Comparison of ENCODE assay signal across 8 mouse cellular contexts in the genomic region with DNA sequence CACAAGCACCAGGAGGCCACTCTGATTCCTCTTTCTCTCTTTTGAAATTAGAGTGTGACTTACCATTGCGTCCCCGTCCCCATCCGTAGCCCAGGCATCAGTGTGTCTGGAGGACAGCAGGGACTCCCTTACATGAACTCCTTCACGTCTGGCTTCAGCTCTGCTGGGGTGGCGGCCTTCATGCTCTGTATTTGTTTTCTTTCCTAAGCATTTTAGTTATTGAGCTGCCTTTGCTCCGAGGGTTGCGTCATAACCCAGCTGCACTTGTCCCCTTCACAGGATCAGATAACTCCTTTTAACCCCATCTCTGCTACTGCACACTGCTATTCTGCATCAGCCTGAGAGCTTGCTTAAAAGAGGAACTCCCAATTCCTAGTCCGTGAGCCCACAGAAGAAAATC. TPM values are rescaled to one million over a fixed set of nuclear protein-coding genes. Genes with fewer than 3 reads are reported as not detected.
DNase-seq lines count a peak whose midpoint lies in the region; ATAC-seq and TF ChIP-seq lines count a peak whose summit lies in the region.

No protein-coding gene starts in this region.

- no peaks in the 10 kb centered on the region for H3K36me3 ChIP-seq in embryonic facial prominence, embryonic 11.5 days (replicated peaks; ENCODE audit: control insufficient read depth, insufficient read depth, low read depth, low read length)
- H3K36me3 ChIP-seq in liver, embryonic 15.5 days (replicated peaks) = no peaks in the 10 kb centered on the region
- no peaks in the 10 kb centered on the region for H3K36me3 ChIP-seq in forebrain, postnatal 0 days (ENCODE audit: insufficient read depth)

- no peak overlapping the region for H3K4me3 ChIP-seq in layer of hippocampus, adult 2 months
- H3K4me3 ChIP-seq in embryonic facial prominence, embryonic 11.5 days (ENCODE audit: low read depth, low read length) = no peak overlapping the region
- peak overlapping the region; percentile 38 for H3K4me3 ChIP-seq in liver, embryonic 15.5 days (replicated peaks)
- no peak overlapping the region for H3K4me3 ChIP-seq in forebrain, postnatal 0 days (ENCODE audit: low read depth, low read length)

- no peak for TF ChIP-seq CTCF in layer of hippocampus, adult 2 months (conservative IDR thresholded peaks at IDR 0.05)
- no peak for TF ChIP-seq CTCF in forebrain, postnatal 0 days (IDR thresholded peaks at IDR 0.05; ENCODE audit: low read depth)

- H3K4me1 ChIP-seq in embryonic facial prominence, embryonic 11.5 days (ENCODE audit: control insufficient read depth, insufficient read depth, low read length) = no peaks in the 10 kb centered on the region
- peaks cover 32% of the 10 kb centered on the region for H3K4me1 ChIP-seq in liver, embryonic 15.5 days (replicated peaks)
- H3K4me1 ChIP-seq in forebrain, postnatal 0 days (ENCODE audit: insufficient read depth) = no peaks in the 10 kb centered on the region

- no peak overlapping the region for H3K9ac ChIP-seq in embryonic facial prominence, embryonic 11.5 days (replicated peaks; ENCODE audit: low read length)
- no peak overlapping the region for H3K9ac ChIP-seq in liver, embryonic 15.5 days
- H3K9ac ChIP-seq in forebrain, postnatal 0 days = no peak overlapping the region

- WGBS in embryonic facial prominence, embryonic 11.5 days = 53% methylated on average over 8 of the region's 8 CpGs
- whole genome bisulfite sequencing in liver, embryonic 15.5 days (ENCODE audit: insufficient replicate concordance) = 20% methylated on average over 8 of the region's 8 CpGs
- WGBS in forebrain, postnatal 0 days = 78% methylated on average over 8 of the region's 8 CpGs

- peak overlapping the region; percentile 67; the same call in 1 of the 2 replicates for H3K27ac ChIP-seq in layer of hippocampus, adult 2 months
- H3K27ac ChIP-seq in embryonic facial prominence, embryonic 11.5 days (replicated peaks; ENCODE audit: low read depth, low read length) = no peak overlapping the region
- peak overlapping the region; percentile 48 for H3K27ac ChIP-seq in liver, embryonic 15.5 days (replicated peaks)
- H3K27ac ChIP-seq in forebrain, postnatal 0 days (ENCODE audit: low read depth, low read length) = no peak overlapping the region

- ATAC-seq in embryonic facial prominence, embryonic 11.5 days (replicated peaks; ENCODE audit: insufficient number of reproducible peaks, low FRiP score, low TSS enrichment, low read depth) = no peak
- ATAC-seq in liver, embryonic 15.5 days (ENCODE audit: insufficient read depth) = peak; percentile 56
- no peak for ATAC-seq in forebrain, postnatal 0 days

- H3K27me3 ChIP-seq in embryonic facial prominence, embryonic 11.5 days (ENCODE audit: control insufficient read depth, insufficient read depth, low read length) = no peaks in the 10 kb centered on the region
- H3K27me3 ChIP-seq in liver, embryonic 15.5 days = no peaks in the 10 kb centered on the region
- H3K27me3 ChIP-seq in forebrain, postnatal 0 days (ENCODE audit: insufficient read depth, low read length) = no peaks in the 10 kb centered on the region

- DNase-seq in layer of hippocampus, adult 2 months (ENCODE audit: low spot score in 2 of 2) = no peak
- no peak for DNase-seq in layer of hippocampus, adult 11-12 months (ENCODE audit: low spot score)
- DNase-seq in embryonic facial prominence, embryonic 11.5 days (ENCODE audit: low spot score) = peak; percentile 15
- DNase-seq in thymus, postnatal 25 days = peak; percentile 45
- no peak for DNase-seq in forebrain, postnatal 0 days
- DNase-seq in left cerebral cortex, adult 9 months (ENCODE audit: low spot score in 2 of 2) = no peak
- DNase-seq in layer of hippocampus, postnatal 36 days = no peak

- no peak overlapping the region for H3K4me2 ChIP-seq in embryonic facial prominence, embryonic 11.5 days (ENCODE audit: low read depth, low read length)
- peak overlapping the region; percentile 43 for H3K4me2 ChIP-seq in liver, embryonic 15.5 days
- no peak overlapping the region for H3K4me2 ChIP-seq in forebrain, postnatal 0 days (ENCODE audit: low read depth)

- H3K9me3 ChIP-seq in embryonic facial prominence, embryonic 11.5 days (replicated peaks; ENCODE audit: control insufficient read depth, low read length) = no peaks in the 10 kb centered on the region
- no peaks in the 10 kb centered on the region for H3K9me3 ChIP-seq in liver, embryonic 15.5 days (replicated peaks)
- no peaks in the 10 kb centered on the region for H3K9me3 ChIP-seq in forebrain, postnatal 0 days (ENCODE audit: low read length)

RNA-seq across cellular contexts. Expression of a gene that starts 23.0 kb away (rescaled TPM):
- 1 to 10 TPM; 1.8 to 3.5 TPM for total RNA-seq in layer of hippocampus, adult 2 months (2021)
- polyA plus RNA-seq in embryonic facial prominence, embryonic 11.5 days (2014; fragmentation: Nextera tagmentation; extraction: Ambion mirVana) = 1.4 TPM in 2 replicates
- polyA plus RNA-seq in liver, embryonic 15.5 days (2015; fragmentation: Nextera tagmentation; extraction: Ambion mirVana) = 6.6 and 7.0 TPM in 2 replicates
- total RNA-seq in forebrain, postnatal 0 days (2014; rRNA removed) = 2.2 and 2.6 TPM in 2 replicates
- polyA plus RNA-seq in forebrain, postnatal 0 days (2015; fragmentation: Nextera tagmentation; extraction: Ambion mirVana) = 3.2 TPM in 2 replicates
- 1 to 10 TPM; 2.1 to 2.6 TPM for total RNA-seq in layer of hippocampus, postnatal 36 days (2021)

RNA-seq across cellular contexts. Expression of a gene that starts 28.8 kb away (rescaled TPM):
- total RNA-seq in layer of hippocampus, adult 2 months (2021) = not detected
- 0.39 and 0.82 TPM in 2 replicates for polyA plus RNA-seq in embryonic facial prominence, embryonic 11.5 days (2014; fragmentation: Nextera tagmentation; extraction: Ambion mirVana)
- polyA plus RNA-seq in liver, embryonic 15.5 days (2015; fragmentation: Nextera tagmentation; extraction: Ambion mirVana) = 0.68 and 0.77 TPM in 2 replicates
- total RNA-seq in forebrain, postnatal 0 days (2014; rRNA removed) = not detected in 2 replicates
- polyA plus RNA-seq in forebrain, postnatal 0 days (2015; fragmentation: Nextera tagmentation; extraction: Ambion mirVana) = 0.08 and 0.24 TPM in 2 replicates
- not detected for total RNA-seq in layer of hippocampus, postnatal 36 days (2021)

Comparison
In these comparisons a context has a peak if more than half of its experiments do, and no peak if none do; other contexts are left out.
1. DNase-seq: peak in embryonic facial prominence, embryonic 11.5 days (single experiment) and thymus, postnatal 25 days (single experiment); none in layer of hippocampus, adult 2 months (0 of 2), layer of hippocampus, adult 11-12 months (single experiment), forebrain, postnatal 0 days (single experiment), left cerebral cortex, adult 9 months (0 of 2) and layer of hippocampus, postnatal 36 days (0 of 2).
2. H3K27ac ChIP-seq: peak in layer of hippocampus, adult 2 months (single experiment) and liver, embryonic 15.5 days (single experiment); none in embryonic facial prominence, embryonic 11.5 days (single experiment) and forebrain, postnatal 0 days (single experiment).